Mouse (Mus musculus) frontal cortex, postnatal 25 days (tissue): ENCODE measurements at regions not wholly inside any gene's neighbourhood (a gene's known extent, or its start where the extent isn't known, plus 50 kb on each side); places are given as distances from the start of the nearest gene placed in this dataset.

Experiments used
- DNase-seq, 2 experiments: peaks; one replicate each; pipeline ENCODE4 v3.0.0; 2022; ENCODE audit warnings: low spot score in 2 of 2

DNA sequence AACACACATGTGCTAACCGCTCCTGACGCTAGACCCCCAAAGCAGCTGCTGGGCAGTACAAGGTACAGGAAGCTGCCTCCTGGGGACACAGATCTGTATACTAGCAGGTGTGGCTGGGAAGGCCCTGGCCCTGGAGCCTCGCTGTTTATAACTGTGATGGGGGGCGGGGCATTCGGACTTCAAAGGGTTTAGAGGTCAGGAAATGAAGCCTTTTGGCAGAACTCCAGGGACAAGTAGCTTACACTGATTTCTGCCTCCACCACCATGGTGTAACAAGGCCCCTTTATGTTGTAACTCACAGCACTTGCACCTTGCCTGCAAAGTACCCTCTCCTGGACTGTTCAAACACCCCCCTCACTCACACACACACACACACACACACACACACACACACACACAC is 215.5 kb upstream of the Rreb1 start:
- no peak for DNase-seq

DNA sequence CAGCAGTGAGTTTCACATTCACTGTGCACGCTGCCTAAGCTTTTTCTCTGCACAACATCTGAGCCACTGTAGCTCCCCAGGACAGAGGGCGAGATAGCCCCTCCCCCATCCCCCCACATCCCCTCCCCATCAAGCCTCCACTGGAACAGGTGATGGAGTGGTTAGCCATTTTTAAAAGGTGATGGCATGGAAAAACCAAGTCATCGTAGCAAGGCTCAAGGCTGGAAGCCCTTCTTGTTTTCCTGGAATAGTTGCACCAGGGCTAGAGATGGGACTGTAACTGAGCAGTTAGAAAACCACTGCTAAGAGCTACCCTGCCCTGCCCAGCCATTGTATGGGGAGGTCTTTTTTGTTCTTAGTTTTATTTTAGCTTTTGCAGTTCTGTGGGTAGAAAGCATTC is 209.1 kb upstream of the Rreb1 start:
- no peak for DNase-seq

DNA sequence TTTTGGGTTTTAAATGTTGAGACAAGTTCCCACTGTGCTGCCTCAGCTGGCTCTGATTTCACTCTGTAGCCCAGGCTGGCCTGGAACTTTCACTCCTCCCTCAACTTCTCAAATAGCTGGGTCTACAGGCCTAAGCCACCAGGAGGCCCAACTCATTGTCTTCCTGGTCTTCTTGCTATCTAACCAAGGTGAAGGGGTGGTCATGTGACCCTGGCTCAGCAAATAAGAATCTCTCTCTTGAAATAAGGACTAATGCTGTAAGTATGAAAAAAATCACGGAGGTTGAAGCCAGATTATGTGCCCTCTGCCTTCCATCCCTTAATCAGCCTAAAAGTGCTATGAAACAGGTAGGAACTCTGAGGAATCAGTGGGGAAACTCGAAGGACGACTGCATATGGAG is 208.7 kb upstream of the Rreb1 start:
- DNase-seq, result no peak

DNA sequence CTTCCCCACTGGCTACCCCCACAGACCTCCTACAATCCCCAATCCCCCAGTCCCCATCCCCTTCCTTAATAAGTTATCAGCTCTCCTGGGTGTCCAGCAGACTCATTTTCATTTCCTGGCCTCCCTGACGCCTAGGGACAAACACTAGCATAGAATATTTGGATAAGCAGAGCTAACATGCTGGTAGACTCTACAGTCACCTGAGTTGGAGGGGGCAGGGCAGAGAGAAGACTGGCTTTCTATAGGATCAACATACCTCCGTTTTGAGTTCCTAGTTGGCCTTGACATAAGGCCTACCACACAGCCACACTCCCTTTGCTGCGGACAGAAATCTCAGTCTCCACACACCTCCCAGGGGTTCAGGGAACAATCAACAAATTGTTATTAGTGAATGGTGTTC is 205.2 kb upstream of the Rreb1 start:
- no peak for DNase-seq

DNA sequence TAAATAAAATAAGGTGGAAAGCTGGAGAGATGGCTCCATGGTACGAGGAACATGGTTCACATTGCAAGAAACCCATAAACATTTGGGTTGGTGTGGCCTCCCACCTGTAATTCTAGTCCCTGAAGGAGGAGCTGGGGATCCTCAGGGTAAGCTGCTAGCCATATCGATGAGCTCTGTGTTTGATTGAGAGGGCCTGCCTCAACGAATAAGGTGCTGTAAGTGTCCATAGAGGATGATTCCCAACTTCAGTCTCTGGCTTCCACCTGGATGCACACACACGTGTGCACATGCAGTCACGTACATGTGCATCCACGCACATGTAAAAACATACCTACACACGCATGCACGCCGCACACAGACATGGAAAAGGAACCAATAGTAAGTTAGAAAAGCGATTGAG is 199.0 kb upstream of the Rreb1 start:
- DNase-seq, result no peak

DNA sequence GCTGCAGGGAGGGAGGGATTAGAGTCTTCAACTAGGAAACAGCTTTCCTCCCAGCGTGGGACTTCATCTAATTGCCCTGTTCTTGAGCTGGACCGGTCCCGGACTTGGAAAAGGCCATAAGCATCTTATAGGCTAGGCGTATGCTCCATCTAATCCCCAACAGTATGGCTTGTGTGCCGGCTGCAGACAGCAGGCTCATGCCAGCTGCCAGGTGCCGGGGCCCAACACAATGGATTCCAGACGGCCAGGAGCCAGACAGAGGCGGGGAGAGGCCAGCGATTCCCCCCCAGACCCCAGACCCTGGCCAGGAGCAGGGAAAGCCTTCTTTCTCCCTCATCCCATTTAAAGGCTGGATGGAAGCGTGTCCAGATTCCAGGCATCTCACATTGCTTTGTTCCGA is 198.4 kb upstream of the Rreb1 start:
- no peak for DNase-seq

DNA sequence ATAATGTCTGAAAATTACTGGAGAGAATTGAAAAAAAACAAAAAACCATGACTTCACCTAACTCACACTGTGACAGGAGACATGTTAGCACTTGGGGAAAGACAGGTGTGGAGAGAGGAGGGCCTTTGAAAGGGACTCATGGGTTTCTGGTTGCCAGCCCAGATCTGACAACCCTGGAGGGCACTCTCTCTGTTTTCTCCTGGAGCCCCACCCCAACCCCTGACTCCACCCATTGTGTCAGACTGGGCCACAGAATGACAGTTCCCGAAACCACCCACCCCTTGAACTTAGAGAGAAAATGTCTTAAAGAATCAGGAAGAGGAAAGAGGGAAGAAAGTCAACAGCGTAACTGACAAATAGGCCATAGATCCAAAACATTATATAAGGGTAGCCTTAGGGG is 197.4 kb upstream of the Rreb1 start:
- no peak for DNase-seq

DNA sequence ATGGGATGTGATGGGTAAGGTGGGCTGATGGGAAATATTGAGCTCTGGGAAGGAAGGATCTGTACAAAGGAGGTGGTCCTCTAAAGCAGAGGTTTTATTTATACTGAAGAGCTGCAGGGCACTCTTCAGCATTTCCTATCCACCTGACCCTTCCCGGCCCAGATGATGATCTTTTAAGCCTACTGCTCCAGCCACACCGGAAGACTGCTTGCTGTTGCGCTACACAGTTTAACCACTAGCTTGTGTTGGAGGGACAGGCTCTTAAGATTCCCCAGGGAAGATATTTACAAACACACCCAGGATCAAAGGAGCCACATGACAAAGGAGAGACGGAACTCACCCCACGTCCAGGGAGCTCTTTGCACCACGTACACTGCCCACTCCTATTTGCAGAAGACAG is 196.8 kb upstream of the Rreb1 start:
- no peak for DNase-seq

DNA sequence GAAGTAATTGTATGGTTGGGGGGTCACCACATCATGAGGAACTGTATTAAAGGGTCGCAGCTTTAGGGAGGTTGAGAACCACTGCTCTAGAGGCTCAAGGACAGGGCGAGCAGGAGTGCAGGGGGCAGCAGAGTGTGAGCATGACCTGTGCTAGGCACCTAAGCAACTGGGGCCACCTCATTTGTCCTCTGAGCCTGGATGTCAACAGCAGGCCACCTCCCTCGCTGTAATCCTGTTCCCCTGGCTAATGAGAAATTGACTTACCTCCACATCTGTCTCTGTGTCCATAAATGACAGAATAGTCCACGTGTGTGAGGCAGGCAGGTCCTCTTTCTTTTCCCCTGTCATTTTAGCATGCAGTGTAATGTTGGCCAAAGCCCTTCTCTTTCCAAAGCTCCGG is 192.7 kb upstream of the Rreb1 start:
- no peak for DNase-seq

DNA sequence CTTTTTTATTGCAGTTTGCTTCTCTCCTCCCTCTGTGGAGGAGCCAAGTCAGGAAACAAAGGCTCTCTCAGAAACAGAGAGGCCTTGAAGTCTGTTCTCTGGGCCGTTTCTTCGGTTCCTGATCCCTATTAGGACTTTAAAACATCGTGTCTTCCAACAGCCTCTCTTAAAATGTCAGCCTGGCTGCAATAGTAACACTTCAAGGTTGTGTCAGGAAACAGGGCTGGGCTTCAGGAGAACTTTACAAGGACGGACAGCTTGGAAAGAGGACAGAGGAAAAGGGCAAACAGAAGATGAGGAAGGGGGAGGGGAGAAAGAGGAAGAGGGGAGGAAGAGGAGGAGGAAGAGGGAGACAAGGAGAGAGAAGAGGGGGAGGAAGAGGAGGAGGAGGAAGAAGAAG is 191.7 kb upstream of the Rreb1 start:
- DNase-seq, result no peak

DNA sequence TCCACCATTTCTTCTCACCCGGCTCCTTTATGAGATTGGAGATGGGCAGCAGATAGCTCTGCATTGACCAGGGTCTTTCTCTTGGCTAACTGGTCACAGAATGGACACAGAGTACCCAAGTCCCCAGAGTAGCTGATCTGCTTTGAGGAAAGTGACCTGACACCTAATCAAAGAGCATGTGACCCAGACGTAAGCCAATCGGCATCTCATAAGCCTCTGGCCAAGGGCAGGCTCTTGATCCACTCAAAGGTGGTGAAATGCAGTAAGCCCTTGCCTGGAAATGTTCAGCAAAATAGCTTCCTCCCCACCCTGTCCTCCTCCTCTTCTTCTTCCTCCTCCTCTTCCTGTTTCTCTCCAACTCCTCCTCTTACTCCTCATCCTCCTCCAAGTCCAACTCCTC is 190.3 kb upstream of the Rreb1 start:
- DNase-seq, result no peak

DNA sequence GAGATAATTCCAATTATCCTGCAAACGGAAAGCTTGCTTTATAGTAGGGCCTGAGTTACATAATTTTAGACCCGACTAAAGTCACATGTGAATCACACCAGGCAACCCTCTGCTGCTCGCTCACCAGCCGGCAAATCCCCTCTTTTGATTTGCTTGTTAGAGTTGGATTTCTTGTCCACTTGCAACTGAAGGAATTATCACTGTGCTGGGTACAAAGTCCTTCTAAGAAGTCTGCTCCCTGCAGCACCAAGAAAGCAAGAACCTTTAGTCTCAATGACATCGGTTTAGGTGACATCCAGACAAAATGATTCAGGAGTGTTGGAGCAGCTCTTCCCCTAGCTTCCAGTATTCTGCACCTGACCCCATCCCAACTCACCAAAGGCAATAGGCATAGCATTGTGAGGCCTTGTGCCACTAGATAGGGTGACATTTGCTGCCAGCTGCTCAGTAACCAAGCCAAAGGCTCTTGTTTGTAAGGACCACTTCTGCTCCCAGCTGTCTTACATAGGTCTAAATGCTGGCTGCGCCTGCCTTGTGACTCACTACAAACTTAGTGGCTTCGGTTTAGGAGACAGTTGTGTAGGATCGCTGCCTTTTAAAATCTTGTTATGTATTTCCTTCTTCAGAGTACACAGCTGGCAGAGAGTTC is 189.5 kb upstream of the Rreb1 start:
- DNase-seq, result no peak

DNA sequence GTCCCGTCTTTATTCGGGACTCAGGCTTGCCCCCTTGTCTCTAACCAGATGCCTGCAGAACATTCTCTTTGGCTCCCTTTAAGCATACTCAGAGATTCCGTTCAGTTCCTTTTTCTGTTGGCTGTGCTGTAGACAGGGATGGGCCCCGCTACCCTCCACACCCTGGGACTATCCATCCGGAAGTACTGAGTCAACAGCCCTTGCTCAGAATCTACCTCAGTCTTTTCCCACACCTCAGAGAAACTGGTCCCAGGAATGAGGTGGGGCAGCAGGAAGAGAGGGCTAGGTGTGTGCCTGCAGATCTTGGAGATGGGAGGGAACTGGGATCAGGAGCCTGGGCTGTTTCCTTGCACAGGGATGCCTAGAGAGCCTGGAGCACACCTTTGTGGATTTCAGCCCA is 186.1 kb upstream of the Rreb1 start:
- no peak for DNase-seq

DNA sequence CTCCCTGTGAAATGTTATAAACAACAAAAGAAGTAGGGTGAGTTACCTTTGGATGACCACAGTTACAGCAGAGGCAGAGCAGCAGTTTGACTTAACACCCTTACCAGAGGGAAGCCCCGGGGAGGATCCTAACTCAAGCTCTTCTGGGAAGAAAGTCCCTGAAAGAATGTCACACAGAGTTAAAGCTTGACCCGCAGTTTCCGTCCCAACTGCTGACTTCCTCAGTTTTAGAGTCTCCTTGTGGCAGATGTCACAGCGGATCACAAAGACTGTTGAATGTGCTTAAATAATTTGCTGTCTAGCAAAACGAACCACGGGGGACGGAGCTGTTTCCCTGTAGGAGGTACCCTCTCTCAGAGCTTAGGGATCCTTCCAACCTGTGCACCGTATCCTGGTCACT is 183.0 kb upstream of the Rreb1 start:
- no peak for DNase-seq

DNA sequence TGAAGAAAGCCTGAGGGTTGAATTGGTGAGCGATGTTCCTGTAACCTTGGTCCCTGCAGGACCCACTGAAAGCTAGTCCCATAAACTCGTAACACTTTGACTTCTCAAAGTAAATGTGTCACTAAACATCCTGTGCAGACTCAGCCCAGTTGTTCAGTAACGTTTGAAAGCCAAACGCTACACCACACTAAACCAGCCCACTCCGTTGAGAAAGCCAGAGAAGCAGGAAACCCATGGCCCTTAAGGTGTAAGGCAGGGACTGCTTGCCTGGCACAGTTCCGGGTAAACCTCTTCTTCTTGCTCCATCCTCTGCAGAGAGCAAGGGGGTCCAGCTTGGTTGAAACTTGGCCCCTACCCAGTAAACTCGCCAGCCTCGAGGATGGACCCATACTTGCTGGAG is 180.6 kb upstream of the Rreb1 start:
- DNase-seq, result no peak

DNA sequence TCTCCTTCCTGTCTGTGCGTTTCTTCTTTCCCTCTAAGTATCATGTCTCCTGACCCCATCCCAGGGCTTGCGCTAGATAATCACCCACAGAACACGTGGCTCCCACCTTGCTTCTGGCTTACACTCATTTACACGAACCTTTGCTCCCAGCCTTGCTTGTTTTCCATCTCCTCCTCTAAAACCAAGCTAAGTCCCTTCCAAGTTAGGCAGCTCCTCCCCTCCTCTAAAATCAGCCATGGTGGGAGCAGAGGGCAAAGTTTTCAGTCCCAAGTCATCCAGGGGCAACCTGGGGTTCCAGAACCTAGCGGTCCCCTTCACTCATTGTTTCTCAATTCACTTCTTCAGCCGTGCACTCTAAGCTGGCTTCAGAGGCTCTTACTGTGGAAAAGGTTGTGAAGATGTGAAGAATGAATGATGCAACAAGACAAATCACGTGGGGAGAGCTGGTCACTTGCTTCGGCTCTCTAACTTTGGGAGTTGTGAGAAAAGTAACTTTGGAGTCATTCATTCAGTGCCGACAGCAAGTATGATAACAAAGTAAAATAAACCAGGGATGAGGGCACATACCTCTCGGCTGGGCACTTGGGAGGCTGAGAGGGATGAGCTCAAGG is 179.9 kb upstream of the Rreb1 start:
- no peak for DNase-seq

DNA sequence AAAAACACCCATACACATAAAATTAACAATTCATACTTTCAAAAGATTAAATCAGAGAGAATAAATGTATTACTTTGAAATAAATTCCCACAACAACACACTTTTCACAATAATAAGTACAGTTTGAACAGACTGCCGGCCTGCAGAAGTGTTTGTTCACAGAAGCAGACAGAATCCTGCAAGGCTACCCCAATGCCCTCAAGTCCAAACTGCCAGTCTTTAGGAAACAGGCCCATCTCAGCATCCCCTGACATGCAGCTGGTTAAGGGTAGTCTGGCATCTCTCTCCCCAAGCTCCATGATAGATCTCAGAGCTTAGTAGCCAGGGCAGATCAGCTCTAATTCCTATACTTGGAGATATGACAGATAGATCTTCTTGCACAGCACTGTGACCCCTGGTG is 178.5 kb upstream of the Rreb1 start:
- no peak for DNase-seq

DNA sequence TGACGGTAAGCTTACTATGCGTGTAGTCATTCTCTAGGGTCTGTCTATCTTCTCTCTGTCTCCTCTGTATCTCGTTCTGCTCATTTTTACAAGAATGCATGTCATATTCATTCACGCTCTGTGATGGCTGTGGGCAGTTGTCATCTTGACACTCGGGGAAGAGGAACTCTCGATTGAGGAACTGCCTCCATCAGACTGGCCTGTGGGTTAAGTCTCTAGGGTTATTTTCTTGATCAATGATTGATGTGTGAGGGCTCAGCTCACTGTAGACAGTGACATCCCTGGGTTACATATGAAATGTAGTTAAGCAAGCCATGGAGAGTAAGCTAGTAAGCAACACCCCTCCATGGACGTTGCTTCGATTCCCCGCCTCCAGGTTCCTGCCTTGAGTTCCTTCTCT is 178.0 kb upstream of the Rreb1 start:
- DNase-seq, result no peak

DNA sequence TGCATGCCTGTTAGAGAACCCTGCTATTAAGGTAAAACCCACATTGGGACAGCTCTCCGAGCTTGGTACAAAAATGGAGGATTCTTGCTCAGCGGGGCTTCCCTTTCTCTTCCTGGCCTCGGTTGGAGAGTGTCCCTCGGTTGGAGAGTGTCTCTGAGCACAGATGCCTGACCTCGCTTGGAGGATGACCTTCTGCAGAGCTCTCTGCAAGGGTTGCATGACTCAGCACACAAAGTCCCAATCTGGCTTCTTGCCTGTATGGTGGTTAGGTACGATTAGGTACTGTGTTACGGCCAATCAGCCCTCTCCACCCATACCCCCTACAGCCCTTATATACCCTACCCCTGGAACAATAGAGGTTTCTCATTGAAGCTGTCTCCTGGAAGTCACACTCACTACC is 177.1 kb upstream of the Rreb1 start:
- no peak for DNase-seq

DNA sequence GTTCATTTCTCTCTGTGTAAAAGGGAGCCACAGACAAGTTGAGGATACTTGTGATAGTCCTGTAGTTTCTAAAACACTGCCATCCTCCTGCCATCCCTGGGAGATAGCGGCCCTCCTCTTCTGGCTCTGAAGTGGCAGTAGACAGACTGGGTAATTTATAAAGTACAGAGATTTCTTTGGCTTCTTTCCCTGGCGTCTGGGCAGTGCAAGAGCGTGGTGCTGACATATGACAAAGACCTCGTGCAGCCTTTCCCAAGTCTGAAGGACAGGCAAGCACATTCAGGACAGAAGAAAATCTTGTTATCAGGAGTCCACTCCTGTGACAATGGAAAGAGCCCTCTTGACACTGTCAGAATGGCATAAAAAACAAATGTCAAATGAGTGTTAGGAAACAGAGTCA is 175.9 kb upstream of the Rreb1 start:
- no peak for DNase-seq

DNA sequence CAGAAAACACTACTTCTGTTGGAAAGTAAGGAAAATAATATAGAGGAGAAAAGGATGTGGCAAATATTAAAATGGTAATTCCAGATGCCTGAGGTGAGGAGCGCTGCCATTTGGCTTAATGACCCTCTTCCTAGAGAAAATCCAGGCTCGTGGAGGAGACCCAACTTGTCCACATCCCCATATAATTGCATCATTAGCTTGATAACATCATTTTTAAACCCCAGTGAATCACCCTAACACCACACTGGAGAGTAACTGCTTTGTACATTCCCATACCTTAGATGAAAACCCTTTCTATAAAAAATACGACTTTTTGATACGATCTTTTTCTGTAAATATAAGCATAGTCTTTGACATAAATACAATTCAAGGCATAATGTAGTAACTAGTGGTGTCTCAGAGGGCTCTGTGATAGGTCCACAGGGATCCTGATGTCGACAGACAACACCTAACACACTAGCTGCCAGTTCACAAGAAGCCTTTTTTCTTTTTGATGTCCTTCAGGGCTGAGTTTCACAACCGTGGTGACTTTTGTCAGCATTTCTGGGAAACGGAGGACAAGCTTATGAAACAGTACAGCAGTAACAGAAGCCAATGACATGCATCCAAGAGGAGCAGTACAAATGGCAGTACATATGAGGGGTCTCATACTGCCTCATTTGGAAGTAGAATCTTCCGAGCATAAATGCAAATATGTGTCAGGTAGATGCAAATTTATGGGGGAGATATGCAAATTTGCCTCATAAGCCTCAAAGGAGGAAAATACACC is 174.8 kb upstream of the Rreb1 start:
- DNase-seq, result no peak

DNA sequence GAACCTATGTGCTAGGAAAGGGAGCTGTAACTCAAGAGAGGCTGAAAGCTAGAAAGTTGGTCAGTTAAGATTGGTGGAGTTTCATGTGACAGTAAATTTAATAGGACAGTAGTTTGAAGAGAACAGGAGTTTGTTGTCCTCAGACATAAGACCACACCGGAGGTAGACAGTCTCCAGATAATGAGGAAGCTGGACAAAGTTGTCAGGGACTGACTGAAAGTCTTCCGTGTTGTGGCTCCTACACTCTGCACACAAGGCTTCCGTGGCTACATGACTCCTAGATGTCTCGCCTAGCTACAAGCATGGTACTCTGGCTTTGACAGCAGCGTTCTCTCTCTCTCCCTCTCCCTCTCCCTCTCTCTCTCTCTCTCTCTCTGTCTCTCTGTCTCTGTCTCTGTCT is 171.9 kb upstream of the Rreb1 start:
- DNase-seq, result no peak

DNA sequence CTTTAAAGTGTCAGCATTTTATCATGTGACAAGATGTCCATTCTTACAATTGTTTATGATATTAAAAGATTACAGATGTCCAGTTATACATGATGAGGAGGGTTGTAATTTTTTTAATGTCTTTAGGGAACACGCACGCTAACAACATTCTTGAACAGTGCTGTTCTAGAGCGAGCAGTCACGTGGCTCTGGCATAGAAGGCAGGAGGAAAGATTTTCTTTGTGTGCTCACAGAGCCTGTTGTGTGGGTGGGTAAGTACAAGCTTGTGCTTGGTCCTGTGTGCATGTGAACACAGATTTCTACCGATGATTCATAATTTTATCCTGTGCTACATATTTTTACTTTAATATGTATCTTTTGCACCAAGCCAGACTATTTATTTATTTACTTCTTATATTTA is 169.1 kb upstream of the Rreb1 start:
- DNase-seq, result no peak

DNA sequence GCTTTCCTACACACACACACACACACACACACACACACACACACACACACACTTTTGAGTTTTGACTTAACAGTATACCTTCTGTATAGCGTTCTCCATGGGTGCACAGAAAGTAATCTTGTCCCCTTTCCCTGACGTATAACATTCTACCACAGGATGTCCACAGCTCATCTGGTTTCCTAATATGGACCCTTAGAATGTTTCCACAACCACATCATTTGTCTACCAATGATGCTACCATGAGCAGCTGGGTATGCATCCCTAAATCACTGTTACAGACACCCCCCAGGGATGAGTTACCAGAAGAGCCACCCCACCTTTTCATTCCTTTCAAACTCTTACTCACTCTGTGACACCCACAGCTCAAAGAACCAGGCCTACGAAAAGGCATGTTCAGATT is 166.8 kb upstream of the Rreb1 start:
- DNase-seq, result no peak
